Mouse (Mus musculus) lung, embryonic 16.5 days (tissue): ENCODE measurements around the gene Ap1m1. TPM values are rescaled to one million over a fixed set of nuclear protein-coding genes. Genes with fewer than 3 reads are reported as not detected.

Experiments
- polyA plus RNA-seq: library from polyadenylated mRNA; unstranded; fragments of >200 nt; fragmentation: Nextera tagmentation; extraction: Ambion mirVana; gene quantifications from 2 replicates; pipeline ENCODE4 v1.2.1, GENCODE M21; 2015

Gene Ap1m1
- polyA plus RNA-seq, 1 experiment from 2014 or later, result 98.3 TPM

Other genes with a start within 250 kb of the Ap1m1 start
- 3.1 and 3.8 TPM in 2 replicates for gene Cyp4f18, start 230.4 kb upstream of the Ap1m1 start, polyA plus RNA-seq
- not detected in 2 replicates for gene Olfr372, start 198.8 kb upstream of the Ap1m1 start, polyA plus RNA-seq
- not detected in 2 replicates for gene Olfr373, start 156.8 kb upstream of the Ap1m1 start, polyA plus RNA-seq
- not detected in 2 replicates for gene Olfr374, start 133.0 kb upstream of the Ap1m1 start, polyA plus RNA-seq
- gene Tpm4, start 105.0 kb upstream of the Ap1m1 start, polyA plus RNA-seq, result 906 and 927 TPM in 2 replicates
- gene Rab8a, start 78.8 kb upstream of the Ap1m1 start, polyA plus RNA-seq, result 112 and 125 TPM in 2 replicates
- 0.41 and 0.60 TPM in 2 replicates for gene Hsh2d, start 50.4 kb upstream of the Ap1m1 start, polyA plus RNA-seq
- 0.20 TPM in 1 of 2 replicates, not detected in the other for gene Cib3, start 27.2 kb upstream of the Ap1m1 start, polyA plus RNA-seq
- gene Gm11034, start 26.4 kb upstream of the Ap1m1 start, polyA plus RNA-seq, result not detected in 2 replicates
- gene Fam32a, start 20.3 kb upstream of the Ap1m1 start, polyA plus RNA-seq, result 76.1 and 78.7 TPM in 2 replicates
- 33.3 and 34.5 TPM in 2 replicates for gene Gm10282, start 65.2 kb downstream of the Ap1m1 start, polyA plus RNA-seq
- 11.7 and 12.9 TPM in 2 replicates for gene Klf2, start 79.0 kb downstream of the Ap1m1 start, polyA plus RNA-seq
- gene Eps15l1, start 181.4 kb downstream of the Ap1m1 start, polyA plus RNA-seq, result 52.6 and 53.1 TPM in 2 replicates
- 1.8 and 2.1 TPM in 2 replicates for gene Calr3, start 203.9 kb downstream of the Ap1m1 start, polyA plus RNA-seq
- gene 1700030K09Rik, start 203.9 kb downstream of the Ap1m1 start, polyA plus RNA-seq, result 16.9 and 17.3 TPM in 2 replicates
- gene Cherp, start 235.2 kb downstream of the Ap1m1 start, polyA plus RNA-seq, result 55.8 and 68.3 TPM in 2 replicates